Mouse (Mus musculus) liver, postnatal 0 days (tissue): ENCODE results near the gene Pygl.

Source experiments
- CTCF ChIP-seq: sonication (generic); IDR thresholded peaks from 2 replicates; pipeline ENCODE4 v1.5.1; 2016; ENCODE audit warnings: antibody characterized with exemption, low read depth
- EP300 ChIP-seq: IDR thresholded peaks from 2 replicates; pipeline ENCODE4 v1.6.1; 2016; ENCODE audit warnings: antibody characterized with exemption, low read depth, mild to moderate bottlenecking

DNA sequence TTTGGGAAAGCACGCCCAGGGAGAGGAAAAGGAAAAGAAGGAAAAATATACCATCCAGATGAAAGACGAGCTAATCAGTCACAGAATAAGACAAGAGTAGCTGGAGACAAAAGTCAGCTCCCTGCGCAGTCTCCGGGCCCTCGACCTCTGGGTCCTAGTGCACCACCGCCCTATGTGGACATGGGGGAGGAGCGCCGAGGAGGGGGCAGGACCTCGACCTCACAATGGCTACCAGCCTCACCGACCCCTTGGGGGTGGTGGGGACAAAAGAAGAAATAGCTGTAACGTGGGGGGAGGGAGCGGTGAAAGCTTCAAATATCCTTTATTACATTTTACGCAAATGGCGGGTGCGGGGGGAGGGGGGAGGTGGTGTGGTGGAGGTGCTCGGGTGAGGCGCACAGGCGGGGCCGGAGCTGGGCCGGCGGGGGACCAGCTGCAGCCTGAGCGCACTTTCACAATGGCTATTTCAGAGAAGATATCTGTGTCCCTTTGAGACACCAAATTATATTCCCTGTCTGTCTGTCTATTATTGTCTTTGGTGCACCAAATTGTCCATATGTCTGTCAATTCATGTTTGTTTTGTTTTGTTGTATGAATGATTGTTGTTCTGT, 47.0 kb downstream of the Pygl start:
- TF ChIP-seq CTCF (no peak), EP300 (no peak)
